Mouse (Mus musculus) frontal cortex, postnatal 36 days (tissue): ENCODE measurements around the gene Rpl4.
A peak's percentile ranks its signal among the peaks of the same experiment; 100 is the strongest.
"Not testable (repeated sequence)": the region's sequence is repeated elsewhere in the genome, so short reads cannot be mapped to it uniquely, and the experiment has no call there.

ENCODE experiments used
- DNase-seq, 2 experiments: peaks; one replicate each; pipeline ENCODE4 v3.0.0; 2022; ENCODE audit warnings: low spot score in 2 of 2

The Rpl4 gene

DNA sequence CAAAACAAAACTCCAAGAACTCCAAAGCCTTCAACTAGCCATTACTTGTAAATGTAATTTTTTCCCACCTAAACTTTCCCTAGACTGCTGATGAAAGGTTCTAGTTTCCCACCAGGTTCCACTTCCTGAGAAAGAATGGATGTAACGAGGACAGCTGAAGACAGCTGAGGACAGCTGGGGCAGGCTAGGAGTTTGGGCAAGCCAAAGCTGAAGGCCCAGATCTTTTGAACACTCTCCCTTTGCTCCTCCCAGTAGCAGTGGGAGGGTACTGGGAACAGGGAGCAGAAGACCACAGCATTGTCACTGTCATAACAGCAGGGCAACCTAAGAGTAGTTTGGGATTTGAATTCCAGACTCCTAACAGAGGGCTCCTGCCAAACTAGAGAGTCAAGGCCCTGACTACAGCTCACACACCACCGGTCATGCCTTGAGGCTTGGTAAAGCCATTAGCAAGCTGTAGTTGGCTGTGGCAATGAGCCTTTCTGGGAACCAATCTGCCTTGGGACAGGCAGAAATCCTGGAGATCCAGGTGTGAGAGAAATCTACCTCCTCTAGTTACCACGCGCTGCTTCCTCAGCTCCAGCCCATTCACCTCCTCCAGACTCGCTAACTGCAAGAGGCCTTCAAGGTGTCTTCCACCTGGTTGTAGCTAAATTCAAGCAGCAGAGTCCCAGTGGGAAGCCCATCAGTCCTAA, 25.0 kb downstream of the Rpl4 start:
- DNase-seq: no peak

DNA sequence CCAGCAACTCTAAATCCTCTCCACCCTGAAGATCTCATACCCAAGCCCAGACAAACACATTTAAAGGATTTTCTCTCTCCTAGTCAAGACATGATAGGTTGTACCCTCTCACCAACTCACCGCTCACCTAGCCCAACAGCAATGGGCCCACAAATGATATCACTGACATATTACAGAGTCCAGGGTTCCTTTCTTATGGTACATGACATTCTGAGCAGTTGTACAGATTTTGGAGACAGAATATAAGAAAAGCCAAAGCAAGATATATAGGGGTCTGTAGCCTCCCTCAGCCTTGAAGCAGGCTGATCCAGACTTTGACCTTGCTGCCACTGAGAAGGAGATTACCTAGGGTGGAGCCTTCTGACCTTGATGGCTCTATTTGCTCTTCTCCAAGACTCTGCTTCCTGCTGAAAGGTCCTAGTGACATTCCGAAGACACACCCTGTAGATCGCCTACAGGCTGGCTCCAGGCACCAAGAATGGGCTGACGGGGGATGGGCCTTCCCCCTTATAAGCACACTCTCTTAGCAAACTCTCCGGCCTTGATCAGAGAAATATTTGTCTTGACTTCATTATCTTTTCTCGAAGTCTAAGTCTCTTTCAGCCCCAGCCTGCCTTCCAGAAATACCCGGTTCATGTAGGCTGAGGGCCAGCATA, 25.7 kb downstream of the Rpl4 start:
- not testable (repeated sequence) for DNase-seq

GRCm38 (mm10) chr9:64199897-64200296, 26.7 kb downstream of the Rpl4 start:
- no peak for DNase-seq

GRCm38 (mm10) chr9:64202331-64202730, 29.2 kb downstream of the Rpl4 start:
- DNase-seq: no peak

DNA sequence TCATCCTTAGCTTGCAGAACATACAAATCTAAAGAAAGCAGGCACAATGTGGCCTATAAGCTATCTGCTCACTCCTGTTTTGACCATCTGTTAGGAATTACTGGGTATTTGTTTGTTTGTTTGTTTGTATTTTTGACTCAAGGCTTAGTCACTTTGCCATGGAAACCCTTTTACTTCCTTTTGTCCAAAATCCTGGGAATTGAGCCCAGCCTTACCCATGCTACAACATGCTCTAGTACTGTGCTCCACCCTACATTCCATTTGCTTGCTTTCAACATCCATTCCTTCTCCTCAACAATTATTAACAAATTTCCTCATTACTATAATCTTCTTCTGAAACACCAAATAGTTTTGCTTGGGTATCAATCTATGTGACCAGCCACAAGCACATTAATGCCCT, 29.7 kb downstream of the Rpl4 start:
- no peak for DNase-seq

DNA sequence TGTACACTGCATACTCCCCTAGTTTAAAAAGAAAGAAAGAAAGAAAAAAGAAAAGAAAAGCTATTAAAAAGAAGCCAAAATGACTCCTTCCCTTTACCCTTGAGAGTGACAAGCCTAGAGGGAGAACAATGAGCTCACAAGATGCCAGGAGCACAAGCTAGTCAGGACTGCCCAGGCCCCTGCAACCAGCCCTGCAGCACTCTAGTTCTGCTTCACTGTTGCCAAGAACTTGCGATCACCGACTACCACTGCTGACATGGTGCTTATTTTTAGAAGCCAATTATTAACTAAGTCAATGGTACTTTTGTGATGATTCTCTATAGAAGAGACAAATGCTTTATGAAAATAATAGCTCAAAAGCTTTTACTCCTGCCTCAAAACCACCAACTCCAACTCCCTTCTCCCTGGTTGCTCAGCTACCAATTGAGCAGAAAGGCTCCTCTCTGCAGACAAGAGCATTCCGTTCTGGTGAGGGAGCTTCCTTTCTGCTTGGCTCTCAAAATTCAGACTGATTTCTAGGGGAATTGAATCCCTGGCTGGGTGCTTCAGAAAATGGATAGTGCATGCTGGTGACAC, 34.4 kb downstream of the Rpl4 start:
- no peak for DNase-seq

DNA sequence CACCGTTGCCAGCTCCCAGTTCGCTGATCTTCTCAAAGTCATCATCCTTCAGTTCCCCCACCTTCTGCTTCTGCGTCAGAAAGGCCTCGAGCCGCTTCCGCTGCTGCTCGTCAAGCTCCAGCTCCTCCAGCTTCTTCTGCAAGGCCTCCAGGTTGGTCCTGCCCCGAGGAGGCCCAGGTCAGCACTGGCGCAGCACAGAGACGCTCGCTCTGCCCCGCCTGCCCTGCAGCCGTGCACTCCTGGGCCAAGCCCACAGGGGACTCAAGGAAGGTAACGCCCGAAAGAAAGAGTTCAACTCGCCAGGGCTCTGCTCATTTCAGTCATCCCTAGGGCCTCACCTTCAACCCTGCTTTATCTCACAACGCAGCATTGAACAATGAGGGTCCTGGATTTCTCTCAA, 41.3 kb downstream of the Rpl4 start:
- DNase-seq: no peak

DNA sequence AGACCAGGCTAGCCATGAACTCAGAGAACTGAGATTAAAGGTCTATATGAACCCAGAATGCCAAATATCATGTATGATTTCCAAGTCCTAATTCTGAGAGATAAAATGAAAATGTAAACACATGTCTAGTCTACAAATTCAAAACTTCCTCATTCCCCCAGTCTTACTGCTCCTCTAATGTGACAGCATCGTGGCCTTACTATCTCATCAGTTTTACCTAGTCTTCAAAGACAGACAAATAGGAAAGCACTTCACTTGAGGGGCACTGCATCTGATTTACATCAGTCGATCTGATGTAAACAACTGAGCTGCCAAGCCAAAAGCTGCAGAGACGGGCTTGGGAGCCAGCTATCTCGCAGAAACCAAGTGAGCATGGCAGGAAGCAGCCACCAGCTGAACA, 42.9 kb downstream of the Rpl4 start:
- no peak for DNase-seq

DNA sequence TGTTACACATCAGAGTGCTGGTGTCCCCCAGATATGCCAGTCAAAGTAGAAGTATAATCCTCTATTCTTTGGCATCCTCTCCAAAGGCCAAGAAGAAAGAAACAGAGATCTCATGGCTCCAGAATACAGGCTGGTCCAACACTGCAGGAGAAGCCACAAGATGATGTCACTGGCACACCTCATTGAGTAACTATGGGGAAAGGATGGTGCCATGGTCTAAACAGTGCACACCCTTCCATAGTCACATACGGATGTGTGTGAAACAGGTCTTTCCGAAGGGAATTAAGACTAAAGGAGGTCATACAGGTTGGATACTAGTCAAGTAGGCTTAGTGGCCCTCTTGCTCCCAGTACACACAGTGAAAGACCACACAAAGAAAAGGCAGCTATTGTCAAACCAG, 43.5 kb downstream of the Rpl4 start:
- DNase-seq: no peak

- no peak for DNase-seq
These were observed 44.7 kb downstream of the Rpl4 start for GRCm38 (mm10) chr9:64217887-64218286.

DNA sequence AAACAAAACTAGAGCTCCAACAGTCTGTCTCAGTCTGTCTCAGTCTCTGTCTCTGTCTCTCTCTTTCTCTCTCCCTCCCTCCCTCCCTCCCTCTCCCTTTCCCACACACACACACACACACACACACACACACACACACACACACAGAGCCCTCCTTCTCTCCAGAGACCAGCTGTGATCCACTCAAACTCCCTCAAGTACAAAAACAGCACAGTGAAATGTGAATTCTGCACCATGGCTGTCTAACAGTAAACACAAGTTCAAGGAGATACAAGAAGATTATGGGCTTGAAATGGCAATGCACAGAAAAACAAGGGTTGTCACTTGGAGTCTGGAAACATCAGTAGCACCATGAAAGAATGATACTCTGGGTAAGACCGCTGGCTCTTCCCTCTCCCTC, 46.1 kb downstream of the Rpl4 start:
- DNase-seq: no peak

DNA sequence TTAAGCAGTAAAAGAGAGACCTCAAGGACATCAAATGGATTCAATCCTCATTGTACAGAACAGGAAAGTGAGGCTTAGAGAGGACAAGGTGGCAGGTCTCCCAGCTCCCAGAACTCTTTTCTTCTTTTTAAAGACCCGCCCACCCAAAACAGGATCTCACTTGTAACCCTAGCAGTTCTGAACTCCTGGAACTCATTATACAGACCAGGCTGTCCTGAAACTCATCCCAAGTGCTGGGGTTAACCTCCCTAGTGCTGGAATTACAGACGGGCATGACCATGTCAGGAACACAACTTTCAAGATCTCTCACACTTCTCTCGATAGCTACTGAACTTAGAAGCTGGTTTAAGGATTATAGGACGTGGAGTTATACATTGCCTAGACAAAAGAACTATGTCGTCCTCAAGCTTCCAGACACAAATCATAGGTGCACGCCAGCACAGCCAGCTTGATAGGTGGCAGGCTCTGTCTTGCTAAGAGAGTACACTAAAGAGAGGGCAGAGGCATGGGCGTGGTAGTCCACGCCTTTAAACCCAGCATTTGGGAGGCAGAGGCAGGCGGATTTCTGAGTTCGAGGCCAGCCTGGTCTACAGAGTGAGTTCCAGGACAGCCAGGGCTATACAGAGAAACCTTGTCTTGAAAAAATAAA, 46.7 kb downstream of the Rpl4 start:
- DNase-seq: no peak

DNA sequence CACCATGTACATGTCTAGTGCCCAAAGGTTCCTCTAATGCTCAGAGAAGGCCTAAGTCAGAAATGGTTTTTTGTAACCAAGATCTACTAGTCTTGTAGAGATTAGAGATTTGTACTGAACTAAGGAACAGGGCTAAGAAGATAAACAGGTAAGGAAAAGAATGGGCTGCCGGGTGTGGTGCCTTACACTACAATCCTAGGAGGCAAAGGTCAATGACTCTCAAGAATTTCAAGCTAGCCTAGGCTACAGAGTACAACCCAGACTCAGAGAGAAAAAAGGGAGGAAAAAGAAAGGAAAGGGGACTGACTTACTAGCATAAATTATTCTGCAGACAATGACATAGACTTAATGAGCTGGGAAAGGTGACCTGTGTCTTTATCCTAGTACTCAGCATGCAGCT, 47.4 kb downstream of the Rpl4 start:
- no peak for DNase-seq

- DNase-seq: peak; percentile 19 to 40
These were observed 48.3 kb downstream of the Rpl4 start for GRCm38 (mm10) chr9:64221480-64221879.

GRCm38 (mm10) chr9:64222098-64222497, 48.9 kb downstream of the Rpl4 start:
- DNase-seq: no peak

GRCm38 (mm10) chr9:64225805-64226204, 52.6 kb downstream of the Rpl4 start:
- DNase-seq: no peak

DNA sequence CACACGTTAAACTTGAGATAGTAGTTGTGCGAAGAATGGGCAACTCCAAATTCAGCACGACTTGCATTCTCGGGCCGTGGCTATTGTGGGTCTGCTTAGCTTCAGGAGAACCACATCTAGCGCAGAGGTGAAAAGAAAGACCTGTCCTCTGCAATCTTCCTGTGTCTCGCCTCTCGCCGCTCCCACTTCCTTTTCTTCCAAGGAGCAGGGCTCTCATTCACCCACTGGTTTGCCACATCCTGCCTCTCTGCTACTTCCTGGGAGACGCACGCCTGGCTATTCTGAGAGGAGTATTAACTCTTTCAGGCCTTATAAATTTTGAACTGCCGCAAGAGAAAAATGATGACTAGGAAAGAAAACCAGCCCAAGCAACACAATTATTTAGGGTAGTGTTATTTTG, 54.6 kb downstream of the Rpl4 start:
- DNase-seq: peak in 1 of 2 experiments; percentile 16
